Mouse (Mus musculus): ENCODE data around the gene Ap3m1.

Gene Ap3m1

GRCm38 (mm10) chr14:20993067-20993691, 59.1 kb downstream of the Ap3m1 start:
- Histone ChIP-seq H3K27me3 (ENCODE audit: insufficient read depth, low read length) (no peaks in the 10 kb centered on the region), H3K9me3 (ENCODE audit: low read length) (no peaks in the 10 kb centered on the region), H3K4me1 (replicated peaks; ENCODE audit: low read depth, low read length) (peaks cover 7% of the 10 kb centered on the region), H3K36me3 (ENCODE audit: insufficient read depth, low read length) (peaks cover 22% of the 10 kb centered on the region), H3K4me3 (replicated peaks; ENCODE audit: low read length) (no peak overlapping the region)
- no peak for TF ChIP-seq POU5F1 (IDR thresholded peaks at IDR 0.05; ENCODE audit: borderline replicate concordance, low read length)
- TF ChIP-seq CTCF (conservative IDR thresholded peaks at IDR 0.05; ENCODE audit: low read length), result peak; percentile 85

- Histone ChIP-seq H3K27me3 (ENCODE audit: insufficient read depth, low read length) (no peaks in the 10 kb centered on the region), H3K36me3 (ENCODE audit: insufficient read depth, low read length) (peaks cover 33% of the 10 kb centered on the region), H3K4me3 (replicated peaks; ENCODE audit: low read length) (no peak overlapping the region), H3K4me1 (replicated peaks; ENCODE audit: low read depth, low read length) (peaks cover 5% of the 10 kb centered on the region), H3K9me3 (ENCODE audit: low read length) (no peaks in the 10 kb centered on the region)
- TF ChIP-seq POU5F1 (IDR thresholded peaks at IDR 0.05; ENCODE audit: borderline replicate concordance, low read length) (no peak), CTCF (conservative IDR thresholded peaks at IDR 0.05; ENCODE audit: low read length) (no peak), NANOG (IDR thresholded peaks at IDR 0.05; ENCODE audit: borderline replicate concordance, low read length) (no peak)
These were observed 60.8 kb downstream of the Ap3m1 start for GRCm38 (mm10) chr14:20991492-20991891.

- Histone ChIP-seq H3K4me3 (replicated peaks; ENCODE audit: low read length) (no peak overlapping the region), H3K27me3 (ENCODE audit: insufficient read depth, low read length) (no peaks in the 10 kb centered on the region), H3K36me3 (ENCODE audit: insufficient read depth, low read length) (peaks cover 52% of the 10 kb centered on the region), H3K9me3 (ENCODE audit: low read length) (no peaks in the 10 kb centered on the region), H3K4me1 (replicated peaks; ENCODE audit: low read depth, low read length) (no peaks in the 10 kb centered on the region)
- TF ChIP-seq POU5F1 (IDR thresholded peaks at IDR 0.05; ENCODE audit: borderline replicate concordance, low read length), result no peak
- no peak for TF ChIP-seq CTCF (conservative IDR thresholded peaks at IDR 0.05; ENCODE audit: low read length)
- TF ChIP-seq NANOG (IDR thresholded peaks at IDR 0.05; ENCODE audit: borderline replicate concordance, low read length), result no peak
These were observed 66.8 kb downstream of the Ap3m1 start for GRCm38 (mm10) chr14:20985482-20985881.

- H3K27me3 ChIP-seq (ENCODE audit: insufficient read depth, low read length), result no peaks in the 10 kb centered on the region
- no peak overlapping the region for H3K4me3 ChIP-seq (replicated peaks; ENCODE audit: low read length)
- no peaks in the 10 kb centered on the region for H3K9me3 ChIP-seq (ENCODE audit: low read length)
- H3K4me1 ChIP-seq (replicated peaks; ENCODE audit: low read depth, low read length), result no peaks in the 10 kb centered on the region
- TF ChIP-seq CTCF (conservative IDR thresholded peaks at IDR 0.05; ENCODE audit: low read length) (no peak), NANOG (IDR thresholded peaks at IDR 0.05; ENCODE audit: borderline replicate concordance, low read length) (no peak)
- H3K36me3 ChIP-seq (ENCODE audit: insufficient read depth, low read length), result peaks cover 52% of the 10 kb centered on the region
These were observed 68.5 kb downstream of the Ap3m1 start for GRCm38 (mm10) chr14:20983832-20984231.

Data from E14TG2a.4 (cell line).